Mouse (Mus musculus): ENCODE results near the gene Mcpt2.

- TF ChIP-seq USF1 (IDR thresholded peaks at IDR 0.05; ENCODE audit: low read depth, low read length) (no peak), USF2 (conservative IDR thresholded peaks at IDR 0.05; ENCODE audit: low read depth, low read length) (no peak)
Measured at GRCm38 (mm10) chr14:56082016-56082415, 40.2 kb downstream of the Mcpt2 start.

Measured in CH12.LX (cell line).